Mouse (Mus musculus) liver, postnatal 0 days (tissue): ENCODE measurements at regions not wholly inside any gene's neighbourhood (a gene's known extent, or its start where the extent isn't known, plus 50 kb on each side); places are given as distances from the start of the nearest gene placed in this dataset.

ENCODE experiments used
- ATAC-seq: fragments of 200-750 bp; cut with Nextera tagmentation; 2 replicates; pipeline ENCODE4 v1.8.0; 2017; ENCODE audit warnings: mild to moderate bottlenecking, moderate library complexity
- DNase-seq: peaks from one replicate; pipeline ENCODE4 v3.0.0-alpha.2; 2016
- H3K27ac ChIP-seq: fragments of 300-500 bp; sonication (generic); 2 replicates; pipeline ENCODE4 v1.5.1; 2014; ENCODE audit warnings: antibody characterized with exemption, moderate library complexity, mild to moderate bottlenecking, low read depth
- H3K27me3 ChIP-seq: fragments of 300-500 bp; sonication (generic); 2 replicates; pipeline ENCODE4 v1.6.1; 2014; ENCODE audit warnings: low read length, control low read depth, mixed read lengths; ENCODE audit not compliant: insufficient read depth
- H3K36me3 ChIP-seq: fragments of 300-500 bp; sonication (generic); replicated peaks from 2 replicates; pipeline ENCODE4 v1.6.1; 2014; ENCODE audit warnings: mild to moderate bottlenecking, control low read depth, low read length, moderate library complexity, mixed read lengths; ENCODE audit not compliant: insufficient read depth
- H3K4me1 ChIP-seq: fragments of 300-500 bp; sonication (generic); 2 replicates; pipeline ENCODE4 v1.6.1; 2014; ENCODE audit warnings: antibody characterized with exemption, mild to moderate bottlenecking, control low read depth; ENCODE audit not compliant: insufficient read depth
- H3K4me2 ChIP-seq: fragments of 300-500 bp; sonication (generic); 2 replicates; pipeline ENCODE4 v1.6.1; 2014; ENCODE audit warnings: low read depth, mild to moderate bottlenecking, low read length, moderate library complexity, mixed read lengths
- H3K4me3 ChIP-seq: fragments of 300-500 bp; sonication (generic); 2 replicates; pipeline ENCODE4 v1.5.1; 2014; ENCODE audit warnings: low read depth, low read length
- H3K9ac ChIP-seq: fragments of 300-500 bp; sonication (generic); replicated peaks from 2 replicates; pipeline ENCODE4 v1.6.1; 2014; ENCODE audit warnings: mild to moderate bottlenecking, moderate library complexity
- H3K9me3 ChIP-seq: fragments of 300-500 bp; sonication (generic); 2 replicates; pipeline ENCODE4 v1.6.1; 2016; ENCODE audit warnings: mild to moderate bottlenecking, control low read depth, low read length, mixed read lengths
- CTCF ChIP-seq: sonication (generic); IDR thresholded peaks from 2 replicates; pipeline ENCODE4 v1.5.1; 2016; ENCODE audit warnings: antibody characterized with exemption, low read depth
- EP300 ChIP-seq: IDR thresholded peaks from 2 replicates; pipeline ENCODE4 v1.6.1; 2016; ENCODE audit warnings: antibody characterized with exemption, low read depth, mild to moderate bottlenecking
- WGBS: fragments of 180-500 bp; shearing (Covaris S2); extraction: QIAGEN DNeasy Blood & Tissue Kit; methylation state at CpG from one replicate; pipeline ENCODE4 v1.1.7; 2014; ENCODE audit not compliant: insufficient replicate concordance; 5-methylcytosine and 5-hydroxymethylcytosine counted together

DNA sequence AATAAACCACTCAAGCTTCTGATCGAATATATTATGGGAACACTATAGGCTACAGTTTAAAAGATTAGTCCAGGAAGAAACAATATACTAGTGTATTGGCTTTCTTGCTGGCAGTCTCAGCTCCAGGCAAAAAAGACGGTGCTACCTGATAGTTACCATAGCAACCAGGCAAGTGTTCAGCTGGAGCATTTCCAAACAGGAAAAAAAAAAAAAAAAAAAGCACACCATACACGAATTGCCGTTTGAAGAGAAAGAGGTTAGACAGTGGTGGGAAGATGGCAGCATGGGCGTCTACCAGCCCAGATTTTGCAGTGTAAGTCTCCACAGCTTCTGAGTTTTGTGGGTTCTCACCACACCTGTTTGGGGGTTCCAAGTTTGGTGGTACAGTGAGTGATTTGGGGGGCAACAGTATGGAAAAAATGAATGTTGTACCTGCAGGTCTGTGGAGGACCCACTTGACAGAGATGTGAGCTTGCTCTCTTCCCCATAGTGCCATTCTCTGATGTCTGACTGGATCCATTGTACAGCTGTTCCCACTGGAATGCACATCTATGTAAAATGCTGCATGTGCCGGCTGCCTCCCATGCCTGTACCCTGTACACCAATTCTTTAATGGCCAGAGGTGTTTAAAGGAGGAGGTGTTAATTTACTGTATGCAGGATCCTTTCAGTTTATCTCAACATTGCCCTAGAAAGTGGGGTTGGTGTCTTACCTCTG, 89.0 kb upstream of the 4933402D24Rik start:
- Histone ChIP-seq H3K9ac (no peak overlapping the region), H3K4me1 (no peaks in the 10 kb centered on the region), H3K27me3 (no peaks in the 10 kb centered on the region), H3K4me2 (no peak overlapping the region), H3K9me3 (no peaks in the 10 kb centered on the region), H3K4me3 (no peak overlapping the region), H3K27ac (no peak overlapping the region), H3K36me3 (no peaks in the 10 kb centered on the region)
- DNase-seq (no peak), ATAC-seq (no peak)
- WGBS = 46% methylated on average over 6 of the region's 6 CpGs
- TF ChIP-seq EP300 (no peak), CTCF (no peak)

DNA sequence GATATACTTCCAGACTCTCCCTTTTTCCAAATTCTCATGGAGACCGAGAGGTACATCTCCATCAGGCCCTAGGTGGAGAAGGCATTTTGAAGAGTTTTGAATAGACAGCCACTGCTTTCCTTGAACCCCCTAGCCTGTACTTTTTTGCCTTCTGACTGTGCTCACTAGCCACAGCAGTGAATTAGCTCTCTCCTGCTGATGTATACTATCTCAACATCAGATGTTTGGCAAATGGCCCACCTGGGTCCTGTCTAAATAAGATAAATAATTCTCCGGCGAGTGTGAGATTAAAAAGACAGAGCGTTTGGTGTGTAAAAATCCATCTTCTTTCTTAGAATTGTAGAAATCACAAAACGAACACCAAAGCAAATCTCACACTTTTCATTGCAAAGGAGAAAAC, 88.4 kb upstream of the 4933402D24Rik start:
- H3K36me3 ChIP-seq = no peaks in the 10 kb centered on the region
- no peak for ATAC-seq

DNA sequence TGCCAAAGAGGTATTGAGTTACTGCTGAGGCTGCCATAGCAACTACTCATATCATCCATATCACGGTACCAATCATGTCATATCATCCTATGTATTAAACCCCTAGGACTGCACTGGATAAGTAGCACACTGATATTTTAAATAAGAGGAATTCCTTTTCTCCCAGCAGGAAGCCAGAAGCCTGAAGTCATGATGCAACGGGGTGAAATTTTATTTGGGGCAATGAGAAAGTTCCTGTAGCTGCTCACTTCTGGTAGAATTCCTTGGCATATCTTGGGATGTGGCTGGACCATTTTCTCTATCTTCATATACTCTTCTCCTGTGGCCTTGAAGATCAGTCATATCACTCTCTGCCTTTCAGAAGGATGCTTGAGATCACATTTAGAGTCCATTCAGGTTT, 87.3 kb upstream of the 4933402D24Rik start:
- no peak for ATAC-seq
- Histone ChIP-seq H3K9me3 (no peaks in the 10 kb centered on the region), H3K27me3 (no peaks in the 10 kb centered on the region), H3K36me3 (no peaks in the 10 kb centered on the region), H3K4me2 (no peak overlapping the region), H3K27ac (no peak overlapping the region), H3K9ac (no peak overlapping the region), H3K4me1 (no peaks in the 10 kb centered on the region), H3K4me3 (no peak overlapping the region)
- no peak for DNase-seq
- WGBS = 75% methylated on average over 2 of the region's 2 CpGs
- no peak for TF ChIP-seq EP300
- TF ChIP-seq CTCF = no peak

More for the DNA sequence above, 88.4 kb upstream of the 4933402D24Rik start:
- Histone ChIP-seq H3K27me3 (no peaks in the 10 kb centered on the region), H3K4me2 (no peak overlapping the region), H3K9me3 (no peaks in the 10 kb centered on the region), H3K9ac (no peak overlapping the region), H3K4me3 (no peak overlapping the region), H3K27ac (no peak overlapping the region), H3K4me1 (no peaks in the 10 kb centered on the region)
- WGBS = 65% methylated on average over 5 of the region's 5 CpGs
- no peak for DNase-seq
- TF ChIP-seq CTCF = no peak
- TF ChIP-seq EP300 = no peak

- 50% methylated on average over 3 of the region's 3 CpGs for WGBS
Measured at GRCm38 (mm10) chr1:63854794-63855193, 85.7 kb upstream of the 4933402D24Rik start.

DNA sequence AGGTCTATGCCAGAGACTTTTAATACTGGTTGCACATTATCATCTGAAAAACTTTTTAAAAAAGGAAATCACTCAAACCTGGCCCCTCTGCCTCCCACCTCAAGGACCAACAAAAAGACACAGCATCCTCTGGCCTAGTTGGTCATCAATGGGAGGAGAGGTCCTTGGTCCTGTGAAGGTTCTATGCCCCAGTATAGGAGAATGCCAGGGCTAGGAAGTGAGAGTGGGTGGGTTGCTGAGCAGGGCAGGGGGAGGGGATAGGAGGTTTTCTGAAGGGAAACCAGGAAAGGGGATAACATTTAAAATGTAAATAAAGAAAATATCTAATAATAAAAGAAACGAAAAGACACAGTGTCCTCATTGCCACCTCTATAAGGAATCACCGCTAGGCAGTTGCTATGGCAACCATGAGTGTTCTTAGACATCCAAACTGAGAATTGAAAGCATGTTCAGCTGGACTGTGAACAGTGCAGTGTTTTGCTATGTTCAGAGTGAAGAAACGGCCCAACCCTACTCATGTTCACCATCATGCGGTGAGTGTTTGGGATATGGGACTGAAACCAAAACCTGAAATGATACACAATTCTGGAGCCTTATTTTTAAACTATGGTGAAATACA, 82.5 kb upstream of the 4933402D24Rik start:
- no peak for ATAC-seq
- H3K36me3 ChIP-seq = no peaks in the 10 kb centered on the region
- no peak overlapping the region for H3K4me2 ChIP-seq
- no peak overlapping the region for H3K4me3 ChIP-seq
- no peak overlapping the region for H3K9ac ChIP-seq
- no peaks in the 10 kb centered on the region for H3K9me3 ChIP-seq
- TF ChIP-seq EP300 (no peak), CTCF (no peak)
- no peaks in the 10 kb centered on the region for H3K4me1 ChIP-seq
- 77% methylated on average over 4 of the region's 4 CpGs for WGBS
- no peak for DNase-seq
- no peak overlapping the region for H3K27ac ChIP-seq
- no peaks in the 10 kb centered on the region for H3K27me3 ChIP-seq

More at GRCm38 (mm10) chr1:63854794-63855193, 85.7 kb upstream of the 4933402D24Rik start:
- H3K4me2 ChIP-seq = no peak overlapping the region
- H3K4me3 ChIP-seq = no peak overlapping the region
- no peak overlapping the region for H3K9ac ChIP-seq
- TF ChIP-seq EP300 (no peak), CTCF (peak; percentile 39)
- H3K36me3 ChIP-seq = no peaks in the 10 kb centered on the region
- H3K27me3 ChIP-seq = no peaks in the 10 kb centered on the region
- ATAC-seq = no peak
- H3K27ac ChIP-seq = no peak overlapping the region
- no peaks in the 10 kb centered on the region for H3K4me1 ChIP-seq
- no peaks in the 10 kb centered on the region for H3K9me3 ChIP-seq
- DNase-seq = no peak

DNA sequence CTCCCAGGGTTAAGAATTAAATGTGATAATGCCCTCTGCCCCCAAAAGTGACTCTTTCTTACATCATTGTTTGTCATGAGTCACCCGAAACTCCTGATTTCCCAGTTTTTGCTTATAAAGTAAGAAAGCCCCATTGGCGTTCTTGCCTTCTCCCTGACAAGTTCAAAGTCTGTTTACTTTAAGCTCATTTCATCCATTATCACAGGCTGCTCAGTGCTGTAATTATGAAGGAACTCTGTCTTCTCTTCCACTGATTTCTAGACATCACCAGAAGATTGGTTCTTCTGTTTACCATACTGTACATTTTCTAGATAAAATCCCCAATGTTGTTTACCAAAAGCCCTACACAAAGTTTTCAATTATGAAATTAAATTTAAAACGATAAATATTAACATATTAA, 81.2 kb upstream of the 4933402D24Rik start:
- no peak for TF ChIP-seq CTCF
- TF ChIP-seq EP300 = no peak
- WGBS = 66% methylated on average over 3 of the region's 3 CpGs
- no peak for DNase-seq
- no peak for ATAC-seq
- Histone ChIP-seq H3K9ac (no peak overlapping the region), H3K4me3 (no peak overlapping the region), H3K27me3 (no peaks in the 10 kb centered on the region), H3K4me1 (no peaks in the 10 kb centered on the region), H3K4me2 (no peak overlapping the region), H3K27ac (no peak overlapping the region), H3K36me3 (no peaks in the 10 kb centered on the region), H3K9me3 (no peaks in the 10 kb centered on the region)
